Mouse (Mus musculus): ENCODE data around the gene Kif26a. TPM values are rescaled to one million over a fixed set of nuclear protein-coding genes. Genes with fewer than 3 reads are reported as not detected.

Gene Kif26a
- polyA plus RNA-seq, 1 experiment from 2014 or later = 10.9 TPM

DNA sequence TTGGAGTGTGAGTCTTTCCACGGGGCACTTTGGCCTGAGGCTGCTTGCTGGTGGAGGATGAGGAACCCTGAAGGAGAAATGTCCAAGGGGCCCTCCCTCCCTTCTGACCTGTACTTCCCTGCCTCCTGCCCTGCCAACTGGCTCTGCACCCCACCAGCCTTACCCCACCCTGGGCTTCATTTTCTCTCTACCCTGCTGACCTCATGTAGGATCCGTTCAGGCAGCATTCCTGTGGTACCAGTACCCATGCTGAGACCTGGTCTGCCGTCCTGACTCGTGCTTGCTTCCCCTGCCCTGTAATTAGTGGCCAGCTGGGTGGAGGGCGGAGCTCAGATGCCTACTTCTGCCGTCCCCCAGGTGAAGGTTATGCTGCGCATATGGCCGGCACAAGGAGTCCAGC, 26.2 kb downstream of the Kif26a start:
- Histone ChIP-seq H3K27me3 (no peaks in the 10 kb centered on the region), H3K27ac (peak overlapping the region; percentile 91), H3K9ac (peak overlapping the region; percentile 6; the same call in 1 of the 2 replicates), H3K4me2 (no peak overlapping the region), H3K4me1 (peaks cover 48% of the 10 kb centered on the region), H3K36me3 (ENCODE audit: poor library complexity, severe bottlenecking) (peaks cover 77% of the 10 kb centered on the region), H3K4me3 (no peak overlapping the region), H3K9me3 (replicated peaks) (no peaks in the 10 kb centered on the region)
- ATAC-seq = no peak
- WGBS = 70% methylated on average over 8 of the region's 8 CpGs

DNA sequence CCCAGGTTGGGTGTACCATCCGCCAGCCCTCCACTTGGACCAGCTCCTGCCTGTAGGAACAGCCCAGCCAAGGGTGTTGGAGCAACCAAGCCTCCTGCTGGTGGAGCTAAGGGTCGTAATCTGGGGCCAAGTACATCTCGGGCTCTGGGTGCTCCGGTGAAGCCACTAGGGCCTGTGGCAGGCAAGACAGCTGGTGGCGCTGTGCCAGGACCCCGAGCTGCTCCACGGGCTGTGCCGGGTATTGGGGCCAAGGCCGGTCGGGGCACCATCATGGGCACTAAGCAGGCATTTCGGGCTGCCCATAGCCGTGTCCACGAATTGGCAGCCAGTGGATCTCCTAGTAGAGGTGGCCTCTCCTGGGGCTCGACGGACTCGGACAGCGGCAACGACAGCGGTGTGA, 31.7 kb downstream of the Kif26a start:
- peaks cover 84% of the 10 kb centered on the region for H3K36me3 ChIP-seq (ENCODE audit: poor library complexity, severe bottlenecking)

DNA sequence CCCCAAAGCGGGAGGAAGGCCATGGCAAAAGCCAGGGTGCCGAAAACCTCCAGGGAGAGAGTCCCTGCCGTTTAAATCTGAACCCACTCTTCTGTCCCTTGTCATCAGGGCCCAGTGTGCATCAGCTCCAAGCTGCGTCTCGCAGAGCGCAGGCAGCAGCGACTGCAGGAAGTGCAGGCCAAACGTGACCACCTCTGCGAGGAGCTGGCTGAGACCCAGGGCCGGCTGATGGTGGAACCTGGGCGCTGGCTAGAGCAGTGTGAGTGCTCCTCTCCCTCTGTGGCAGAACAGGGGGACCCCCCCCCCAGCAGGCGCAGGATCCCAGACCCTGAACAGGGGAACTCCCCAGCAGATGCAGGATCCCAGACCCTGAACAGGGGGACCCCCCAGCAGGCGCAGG, 33.7 kb downstream of the Kif26a start:
- Histone ChIP-seq H3K4me3 (no peak overlapping the region), H3K27ac (no peak overlapping the region), H3K9ac (no peak overlapping the region), H3K36me3 (ENCODE audit: poor library complexity, severe bottlenecking) (peaks cover 64% of the 10 kb centered on the region), H3K4me2 (no peak overlapping the region), H3K4me1 (peaks cover 30% of the 10 kb centered on the region), H3K27me3 (no peaks in the 10 kb centered on the region), H3K9me3 (replicated peaks) (no peaks in the 10 kb centered on the region)
- no peak for ATAC-seq
- WGBS = 93% methylated on average over 13 of the region's 13 CpGs

More for the DNA sequence above, 31.7 kb downstream of the Kif26a start:
- WGBS = 96% methylated on average over 19 of the region's 19 CpGs
- H3K9me3 ChIP-seq (replicated peaks) = no peaks in the 10 kb centered on the region
- ATAC-seq = no peak
- no peak overlapping the region for H3K4me3 ChIP-seq
- peaks cover 11% of the 10 kb centered on the region for H3K4me1 ChIP-seq
- H3K9ac ChIP-seq = no peak overlapping the region
- H3K27me3 ChIP-seq = no peaks in the 10 kb centered on the region
- H3K27ac ChIP-seq = no peak overlapping the region
- H3K4me2 ChIP-seq = no peak overlapping the region

DNA sequence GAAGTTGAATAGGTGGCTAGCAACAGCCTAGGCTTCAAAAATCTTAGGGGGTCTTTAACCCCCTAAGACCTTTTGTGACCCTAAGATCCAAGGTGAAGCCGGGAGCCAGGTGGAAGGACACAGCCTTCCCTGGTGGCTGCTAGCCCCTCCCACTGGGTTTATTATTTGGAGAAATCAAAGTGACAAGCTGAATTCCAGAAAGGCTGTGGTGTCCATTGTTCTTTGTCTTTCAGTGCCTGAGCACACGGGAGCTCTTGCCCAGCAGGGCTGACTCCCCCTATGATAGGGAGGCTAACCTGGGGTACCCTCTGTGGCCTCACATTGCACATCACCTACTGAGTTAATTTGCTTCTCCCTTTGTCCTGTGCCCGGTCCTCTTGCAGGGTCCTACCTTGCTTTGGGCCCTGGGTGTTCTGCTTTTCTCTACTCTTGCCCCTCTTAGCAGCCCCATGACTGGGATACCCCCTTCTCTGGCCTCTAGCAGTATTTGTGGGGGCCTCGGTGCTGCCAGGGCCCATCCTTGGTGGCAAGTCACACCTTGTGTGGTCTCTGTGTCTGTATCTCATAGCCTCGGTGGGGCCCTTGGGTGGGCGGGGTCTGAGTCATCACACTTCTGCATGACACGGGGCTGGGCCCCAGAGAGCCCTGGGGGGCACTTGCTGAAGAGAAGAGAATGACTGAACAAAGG, 36.1 kb downstream of the Kif26a start:
- Histone ChIP-seq H3K9ac (no peak overlapping the region), H3K4me3 (no peak overlapping the region), H3K36me3 (ENCODE audit: poor library complexity, severe bottlenecking) (peaks cover 40% of the 10 kb centered on the region), H3K9me3 (replicated peaks) (no peaks in the 10 kb centered on the region), H3K27me3 (no peaks in the 10 kb centered on the region), H3K4me1 (peaks cover 32% of the 10 kb centered on the region), H3K4me2 (no peak overlapping the region), H3K27ac (peak overlapping the region; percentile 49)
- 27% methylated on average over 7 of the region's 7 CpGs for WGBS
- ATAC-seq = peak; percentile 19

DNA sequence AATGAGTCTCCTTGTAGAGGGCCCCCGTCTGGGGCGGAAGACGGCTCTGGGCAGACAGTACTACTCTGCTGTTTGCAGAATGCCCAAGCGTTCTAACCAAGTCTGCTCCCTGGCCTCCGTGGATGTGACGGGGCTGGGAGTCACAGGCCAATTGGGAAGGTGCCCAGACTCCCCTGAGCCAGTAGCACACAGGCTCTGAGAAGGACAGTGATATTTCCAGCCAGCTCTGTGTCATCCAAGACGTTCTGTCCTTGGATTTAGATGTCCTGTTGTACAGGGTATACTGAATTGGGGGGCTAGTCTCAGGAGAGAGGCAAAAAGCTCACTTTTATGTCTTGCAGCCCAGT, 36.6 kb downstream of the Kif26a start:
- peaks cover 35% of the 10 kb centered on the region for H3K36me3 ChIP-seq (ENCODE audit: poor library complexity, severe bottlenecking)
- peaks cover 32% of the 10 kb centered on the region for H3K4me1 ChIP-seq
- H3K27ac ChIP-seq = peak overlapping the region; percentile 49; the same call in 1 of the 2 replicates
- H3K9me3 ChIP-seq (replicated peaks) = no peaks in the 10 kb centered on the region
- no peak overlapping the region for H3K4me3 ChIP-seq
- 52% methylated on average over 7 of the region's 7 CpGs for WGBS
- no peak for ATAC-seq
- no peak overlapping the region for H3K4me2 ChIP-seq
- no peaks in the 10 kb centered on the region for H3K27me3 ChIP-seq
- H3K9ac ChIP-seq = no peak overlapping the region

DNA sequence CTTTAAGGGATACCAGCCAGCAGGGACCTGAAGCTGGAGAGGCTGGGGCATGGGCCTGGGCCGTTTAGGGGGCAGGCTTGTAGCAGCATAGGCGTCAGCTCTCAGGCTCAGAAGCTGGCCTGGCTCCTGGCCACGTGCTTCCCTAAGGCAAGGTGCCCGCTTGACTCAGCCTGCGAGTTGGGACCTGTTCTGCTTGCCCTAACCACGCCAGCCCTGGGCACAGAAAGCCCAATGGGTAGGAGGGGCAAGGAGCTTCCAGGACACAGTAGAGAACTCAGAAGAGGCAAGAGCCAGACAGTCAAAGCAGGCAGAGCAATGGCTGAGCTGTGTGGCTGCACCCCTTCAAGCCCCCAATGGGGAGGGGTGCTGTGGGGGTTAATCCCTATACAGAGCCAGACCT, 37.7 kb downstream of the Kif26a start:
- peak; percentile 11; the same call in 1 of the 2 replicates for ATAC-seq
- Histone ChIP-seq H3K9ac (no peak overlapping the region), H3K4me1 (peaks cover 32% of the 10 kb centered on the region)

DNA sequence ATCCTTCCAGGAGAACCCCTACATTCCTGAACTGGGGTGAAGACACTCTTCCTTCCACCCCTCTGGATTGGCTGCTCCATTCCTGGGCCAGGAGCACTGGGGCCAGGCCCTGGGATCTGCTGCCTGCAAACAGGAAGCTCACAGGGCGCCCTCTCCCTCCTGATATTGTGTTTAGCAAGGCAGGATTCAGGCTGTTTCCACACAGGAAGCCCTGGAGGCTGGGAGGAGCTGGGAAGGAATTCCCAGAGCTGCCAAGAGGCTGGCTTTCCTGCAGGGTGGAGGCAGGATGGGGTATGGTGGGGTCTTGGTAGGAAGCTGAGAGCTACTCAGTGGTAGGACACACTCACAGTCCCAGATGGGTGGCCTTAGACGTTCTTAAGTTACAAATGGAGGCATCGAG, 38.4 kb downstream of the Kif26a start:
- H3K4me1 ChIP-seq = peaks cover 32% of the 10 kb centered on the region
- H3K4me2 ChIP-seq = no peak overlapping the region
- H3K9me3 ChIP-seq (replicated peaks) = no peaks in the 10 kb centered on the region
- peak overlapping the region; percentile 17; the same call in 1 of the 2 replicates for H3K9ac ChIP-seq
- H3K4me3 ChIP-seq = no peak overlapping the region
- peaks cover 16% of the 10 kb centered on the region for H3K36me3 ChIP-seq (ENCODE audit: poor library complexity, severe bottlenecking)
- H3K27ac ChIP-seq = peak overlapping the region; percentile 54
- 48% methylated on average over 3 of the region's 3 CpGs for WGBS
- H3K27me3 ChIP-seq = no peaks in the 10 kb centered on the region
- ATAC-seq = peak; percentile 21; the same call in 1 of the 2 replicates

More for the DNA sequence above, 37.7 kb downstream of the Kif26a start:
- H3K36me3 ChIP-seq (ENCODE audit: poor library complexity, severe bottlenecking) = peaks cover 24% of the 10 kb centered on the region
- H3K4me3 ChIP-seq = no peak overlapping the region
- peak overlapping the region; percentile 52; the same call in 1 of the 2 replicates for H3K27ac ChIP-seq
- H3K27me3 ChIP-seq = no peaks in the 10 kb centered on the region
- no peak overlapping the region for H3K4me2 ChIP-seq
- no peaks in the 10 kb centered on the region for H3K9me3 ChIP-seq (replicated peaks)
- whole genome bisulfite sequencing = 49% methylated on average over 6 of the region's 6 CpGs

DNA sequence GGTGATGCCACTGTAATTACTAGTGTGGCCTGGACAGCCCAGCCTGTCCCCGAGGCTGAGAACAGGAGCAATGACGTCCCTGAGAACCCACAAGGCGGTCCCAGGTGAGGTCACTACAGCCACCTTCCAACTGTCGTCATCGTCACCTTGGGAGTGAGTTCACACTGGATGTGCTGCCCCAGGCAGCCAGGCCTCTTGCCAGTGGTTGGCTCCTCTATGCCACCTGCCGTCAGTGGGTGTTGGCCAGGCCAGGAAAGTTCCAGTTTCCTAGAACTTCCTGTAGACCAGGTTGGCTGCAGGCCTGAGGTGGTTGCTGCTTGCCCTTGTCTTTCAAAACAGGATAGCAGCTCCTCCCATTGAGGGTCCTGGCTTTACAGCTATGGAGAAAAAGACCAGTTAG, 40.9 kb downstream of the Kif26a start:
- no peak for ATAC-seq
- WGBS = 90% methylated on average over 6 of the region's 6 CpGs
- Histone ChIP-seq H3K27me3 (no peaks in the 10 kb centered on the region), H3K4me2 (no peak overlapping the region), H3K9ac (no peak overlapping the region), H3K9me3 (replicated peaks) (no peaks in the 10 kb centered on the region), H3K4me3 (no peak overlapping the region), H3K27ac (no peak overlapping the region), H3K4me1 (peaks cover 28% of the 10 kb centered on the region), H3K36me3 (ENCODE audit: poor library complexity, severe bottlenecking) (no peaks in the 10 kb centered on the region)

DNA sequence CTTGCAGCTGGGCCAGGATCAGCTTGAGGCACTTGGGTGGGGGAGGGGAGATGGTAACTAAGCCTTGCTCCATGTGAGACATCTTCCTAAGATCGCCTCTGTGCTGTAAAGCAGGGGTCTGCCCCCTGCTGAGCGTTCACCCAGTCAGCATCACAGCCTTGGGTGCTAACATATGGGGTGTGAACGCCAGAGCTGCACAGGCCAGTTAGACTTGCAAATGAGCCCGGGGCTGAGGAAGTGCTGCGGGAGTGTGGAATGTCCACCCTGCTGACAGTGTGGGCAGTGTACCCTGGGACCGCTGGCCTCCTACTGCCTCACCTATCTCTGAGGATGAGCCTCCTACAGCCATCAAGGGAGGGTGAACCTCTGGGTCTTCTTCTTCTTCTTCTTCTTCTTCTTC, 45.7 kb downstream of the Kif26a start:
- Histone ChIP-seq H3K4me2 (no peak overlapping the region), H3K36me3 (ENCODE audit: poor library complexity, severe bottlenecking) (no peaks in the 10 kb centered on the region), H3K9me3 (replicated peaks) (no peaks in the 10 kb centered on the region), H3K4me3 (no peak overlapping the region), H3K4me1 (peaks cover 19% of the 10 kb centered on the region), H3K9ac (no peak overlapping the region), H3K27me3 (no peaks in the 10 kb centered on the region), H3K27ac (no peak overlapping the region)
- 59% methylated on average over 6 of the region's 6 CpGs for WGBS
- 0 out of 2 replicates have a peak, but pooled peaks have one; percentile 30 for ATAC-seq

DNA sequence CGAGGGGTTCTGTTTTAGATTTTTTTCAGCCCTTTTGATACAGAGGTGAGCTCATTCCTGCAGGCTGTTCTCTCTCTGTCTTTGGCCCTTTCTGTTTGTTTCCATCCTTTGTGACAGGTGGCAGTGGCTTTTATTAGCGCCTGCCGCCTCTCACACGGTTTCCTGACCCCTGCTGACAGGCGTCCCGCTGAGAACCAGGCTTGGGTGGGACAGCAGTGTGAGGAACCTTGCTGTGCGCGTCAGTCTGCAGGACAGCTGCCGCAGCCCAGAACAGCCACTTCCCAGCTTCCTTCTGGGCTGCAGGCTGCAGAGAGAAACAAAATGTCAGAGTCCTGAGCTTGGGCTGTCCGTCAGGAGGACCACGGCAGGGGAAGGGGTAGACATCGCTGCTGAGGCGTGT, 49.0 kb downstream of the Kif26a start:
- WGBS = 3% methylated on average over 13 of the region's 13 CpGs
- Histone ChIP-seq H3K27me3 (no peaks in the 10 kb centered on the region), H3K27ac (peak overlapping the region; percentile 20; the same call in 1 of the 2 replicates), H3K4me1 (peaks cover 37% of the 10 kb centered on the region), H3K36me3 (ENCODE audit: poor library complexity, severe bottlenecking) (no peaks in the 10 kb centered on the region), H3K9me3 (replicated peaks) (no peaks in the 10 kb centered on the region), H3K9ac (peak overlapping the region; percentile 51; the same call in 1 of the 2 replicates), H3K4me3 (no peak overlapping the region), H3K4me2 (peak overlapping the region; percentile 30; the same call in 1 of the 2 replicates)
- ATAC-seq = no peak

DNA sequence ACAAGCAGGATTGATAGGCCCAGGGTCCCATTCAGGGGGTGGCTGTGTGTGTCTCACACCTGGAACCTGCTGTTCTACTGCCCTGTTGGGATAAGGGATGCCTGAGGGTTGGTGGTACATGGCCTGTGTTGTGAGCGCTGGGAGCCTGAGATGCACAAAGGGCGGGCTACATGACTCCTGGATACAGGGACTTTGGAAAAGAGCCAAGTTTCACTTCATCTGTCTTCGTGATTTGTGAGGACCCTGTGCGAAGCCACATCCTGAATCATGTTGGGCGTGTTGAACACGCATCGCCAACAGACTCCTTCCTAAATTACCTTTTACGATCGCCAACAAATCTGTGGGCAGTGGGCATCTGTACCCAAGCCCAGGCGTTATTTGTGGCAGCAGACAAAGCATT, 50.6 kb downstream of the Kif26a start:
- no peak for ATAC-seq
- peaks cover 42% of the 10 kb centered on the region for H3K4me1 ChIP-seq
- no peak overlapping the region for H3K4me3 ChIP-seq
- H3K27ac ChIP-seq = no peak overlapping the region
- no peaks in the 10 kb centered on the region for H3K9me3 ChIP-seq (replicated peaks)
- WGBS = 86% methylated on average over 10 of the region's 10 CpGs
- no peaks in the 10 kb centered on the region for H3K36me3 ChIP-seq (ENCODE audit: poor library complexity, severe bottlenecking)
- H3K4me2 ChIP-seq = no peak overlapping the region
- 0 out of 2 replicates have a peak, but pooled peaks cover 3% of the 10 kb centered on the region for H3K27me3 ChIP-seq
- H3K9ac ChIP-seq = no peak overlapping the region

DNA sequence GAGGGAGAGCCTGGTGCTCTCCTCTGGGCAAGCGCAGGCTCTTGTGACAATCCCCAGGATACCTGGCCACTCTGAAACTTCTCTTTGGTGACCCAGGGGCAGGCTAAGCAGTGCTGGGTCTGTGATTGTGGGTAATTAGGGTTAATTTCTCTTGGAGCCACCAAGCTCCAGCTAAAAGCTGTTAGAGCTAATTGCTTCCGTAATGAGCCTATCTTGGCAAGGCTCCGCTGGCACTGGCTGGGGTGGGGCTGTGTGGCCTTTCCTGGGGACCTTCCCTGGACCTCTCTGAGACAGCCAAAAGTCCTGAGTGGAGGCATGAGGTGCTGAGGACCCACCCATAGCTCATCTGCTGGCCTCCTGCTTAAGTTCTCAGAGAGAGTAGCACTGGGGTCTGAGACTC, 53.4 kb downstream of the Kif26a start:
- Histone ChIP-seq H3K4me3 (no peak overlapping the region), H3K27ac (no peak overlapping the region), H3K36me3 (ENCODE audit: poor library complexity, severe bottlenecking) (no peaks in the 10 kb centered on the region), H3K4me2 (no peak overlapping the region), H3K9ac (no peak overlapping the region), H3K27me3 (0 out of 2 replicates have a peak, but pooled peaks cover 3% of the 10 kb centered on the region), H3K4me1 (peaks cover 42% of the 10 kb centered on the region), H3K9me3 (replicated peaks) (no peaks in the 10 kb centered on the region)
- WGBS = 40% methylated on average over 3 of the region's 3 CpGs
- ATAC-seq = no peak
